Mouse (Mus musculus): ENCODE data around the gene Vps37b.

- no peak for TF ChIP-seq CTCF (IDR thresholded peaks at IDR 0.05; ENCODE audit: control insufficient read depth, insufficient read depth, insufficient replicate concordance, low read depth, low read length)
- no peak for TF ChIP-seq POLR2A (IDR thresholded peaks at IDR 0.05; ENCODE audit: control insufficient read depth, low read depth, low read length)
Observed at GRCm38 (mm10) chr5:123961046-123961445, 71.0 kb downstream of the Vps37b start.
